Mouse (Mus musculus) urinary bladder, postnatal 36 days (tissue): ENCODE results near the gene Gata2.
A peak's percentile ranks its signal among the peaks of the same experiment; 100 is the strongest.

Experiments used
- DNase-seq, 2 experiments: peaks; one replicate each; pipeline ENCODE4 v3.0.0; 2022; ENCODE audit warnings: low spot score in 2 of 2, mixed read lengths in 1 of 2

The Gata2 gene

GRCm38 (mm10) chr6:88208321-88208720 is 14.6 kb downstream of the Gata2 start:
- no peak for DNase-seq

GRCm38 (mm10) chr6:88209453-88209852 is 15.8 kb downstream of the Gata2 start:
- DNase-seq: no peak

DNA sequence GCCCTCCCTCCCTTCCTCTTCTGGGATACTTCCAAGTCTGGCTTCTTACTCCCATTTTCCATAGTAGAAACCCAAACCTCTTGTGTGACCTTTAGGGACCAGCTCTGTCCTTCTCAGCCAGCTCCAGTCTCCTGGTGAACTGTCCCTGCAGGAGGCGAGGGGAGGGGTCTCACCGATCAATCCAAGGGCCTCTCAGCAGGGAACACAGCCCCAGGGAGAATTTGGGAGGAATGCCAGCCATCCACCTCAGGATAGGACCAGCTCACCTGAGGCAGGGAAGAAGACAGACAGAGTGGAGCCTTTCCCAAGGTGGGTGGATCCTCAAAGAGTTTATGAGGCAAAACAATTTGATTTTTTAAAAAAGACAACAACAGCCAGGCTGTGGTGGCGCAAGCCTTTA is 16.5 kb downstream of the Gata2 start:
- DNase-seq: no peak

GRCm38 (mm10) chr6:88215797-88216196 is 22.1 kb downstream of the Gata2 start:
- DNase-seq: no peak

DNA sequence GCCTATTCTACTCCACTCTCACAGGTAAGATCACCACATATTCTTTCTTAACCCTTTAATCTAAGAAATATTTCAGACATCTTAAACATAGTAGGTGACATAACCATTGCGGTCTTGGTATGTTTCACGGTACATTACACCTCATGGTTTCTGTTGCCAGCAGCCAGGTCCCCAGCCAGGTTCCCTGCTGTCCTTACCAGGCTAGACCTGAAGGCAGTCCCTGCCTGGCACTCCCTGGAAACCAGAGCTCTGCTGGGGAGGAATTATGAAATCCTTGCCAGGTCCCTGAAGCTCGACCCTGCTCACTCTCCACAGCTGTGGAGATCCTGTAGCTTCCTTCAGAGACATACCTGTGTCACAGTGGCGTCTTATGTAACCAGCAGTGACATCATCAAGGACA is 22.5 kb downstream of the Gata2 start:
- no peak for DNase-seq

DNA sequence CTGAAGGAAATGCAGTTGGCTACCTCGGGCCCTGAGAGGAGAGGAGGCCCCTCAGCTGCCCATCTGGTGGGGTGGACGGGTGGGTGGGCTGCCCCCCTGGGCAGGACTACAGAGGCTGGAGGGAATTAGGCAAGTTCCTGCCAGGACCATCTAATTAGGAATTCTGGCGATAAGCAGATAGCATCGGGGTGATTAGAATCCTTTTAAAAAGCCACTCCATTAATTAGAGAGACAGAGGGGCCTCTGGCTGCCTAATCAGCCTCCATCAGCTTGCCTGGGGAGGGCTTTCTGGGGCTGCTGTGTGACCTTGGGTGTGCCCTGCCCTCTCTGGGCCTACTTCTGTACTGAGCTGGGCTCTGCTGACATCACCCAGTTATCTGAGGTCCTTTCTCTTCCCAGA is 25.4 kb downstream of the Gata2 start:
- DNase-seq: no peak

DNA sequence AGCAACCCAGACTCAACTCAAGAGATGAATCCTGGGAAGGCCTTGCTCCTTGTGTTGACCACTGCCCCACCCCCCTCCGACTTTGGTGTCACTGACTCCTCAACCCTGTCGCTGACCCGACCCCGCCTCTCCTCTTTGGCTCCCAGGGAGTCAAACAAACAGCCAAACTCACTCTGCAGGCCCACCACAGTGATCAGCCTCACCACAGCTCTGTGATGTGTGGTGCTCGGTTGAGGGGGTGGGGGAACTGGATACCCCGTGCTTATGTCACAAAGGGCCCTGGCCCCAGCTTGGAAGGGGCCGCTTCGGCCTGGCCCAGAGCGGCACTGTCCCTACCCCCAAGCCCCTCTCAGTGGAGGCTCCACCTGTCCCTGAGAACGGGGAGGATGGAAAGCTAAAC is 28.3 kb downstream of the Gata2 start, which contains the start of gene Dnajb8:
TSS of gene Dnajb8 (plus strand) at position 301 of the 400 bp plus-strand sequence.
- DNase-seq: no peak

DNA sequence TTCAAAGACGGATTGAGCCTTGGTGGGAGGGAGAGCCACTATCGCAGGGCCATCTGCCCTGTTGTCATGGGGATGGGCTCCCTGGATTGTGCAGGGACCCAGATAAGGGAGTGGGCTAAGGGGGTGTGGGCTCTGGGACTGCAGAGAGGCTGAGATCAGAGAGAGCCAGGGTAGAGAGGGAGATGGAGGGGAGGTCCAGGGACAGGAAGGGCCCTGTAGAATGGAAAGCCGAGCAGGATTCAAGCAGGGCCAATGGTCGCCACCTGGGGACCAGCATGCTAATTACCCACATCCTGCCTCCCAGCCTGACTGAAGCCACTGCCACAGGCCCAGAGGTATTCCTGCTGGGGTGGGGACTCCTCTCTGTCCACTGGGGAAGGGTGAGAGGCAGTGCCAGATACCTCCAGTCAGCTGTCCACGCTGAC is 32.9 kb downstream of the Gata2 start:
- no peak for DNase-seq

- DNase-seq: no peak
Observed at GRCm38 (mm10) chr6:88227537-88227936, 33.8 kb downstream of the Gata2 start.

GRCm38 (mm10) chr6:88229221-88229620 is 35.5 kb downstream of the Gata2 start:
- no peak for DNase-seq

- DNase-seq: no peak
Observed at GRCm38 (mm10) chr6:88231821-88232220, 38.1 kb downstream of the Gata2 start.

GRCm38 (mm10) chr6:88232221-88232620 is 38.5 kb downstream of the Gata2 start:
- DNase-seq: no peak

DNA sequence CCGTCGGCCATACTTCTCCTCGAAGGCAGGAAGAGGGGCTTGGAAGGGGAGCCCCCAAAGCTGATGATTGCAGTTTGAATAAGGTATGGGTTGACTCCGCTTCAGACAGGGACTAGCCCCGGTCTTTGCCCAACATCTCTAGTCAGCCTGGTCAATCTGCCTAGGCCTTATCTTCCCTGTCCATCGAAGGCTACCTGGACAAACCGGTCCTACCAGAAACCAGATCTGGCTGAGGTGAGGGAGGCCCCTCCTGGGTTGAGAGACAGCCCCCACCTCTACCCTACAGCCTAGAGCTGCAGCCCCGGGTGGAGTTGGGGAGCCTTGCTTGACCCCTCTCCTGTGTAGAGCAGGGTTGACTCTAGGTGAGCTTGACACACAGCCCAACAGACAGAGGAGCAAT is 40.3 kb downstream of the Gata2 start:
- peak; percentile 85 for DNase-seq

DNA sequence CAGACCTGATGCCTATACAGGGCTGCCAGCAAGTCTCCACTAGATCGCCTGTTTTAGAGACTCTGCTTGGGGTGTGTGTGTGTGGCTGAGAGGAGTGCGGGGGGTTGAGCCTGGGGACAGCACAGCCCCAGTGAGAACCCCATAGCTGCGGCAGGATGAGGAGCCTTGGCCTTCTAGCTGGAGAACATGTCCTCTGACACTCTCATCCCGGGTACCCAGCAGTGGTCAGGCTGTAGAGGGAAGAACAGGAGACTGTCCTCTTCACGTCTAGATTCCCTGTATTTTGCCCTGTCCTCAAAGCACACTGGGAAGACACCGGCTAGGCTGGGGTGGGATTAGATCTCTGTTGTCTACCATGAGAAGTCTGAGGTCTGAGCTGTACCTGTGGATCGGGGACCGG is 41.8 kb downstream of the Gata2 start:
- DNase-seq: no peak

- no peak for DNase-seq
Observed at GRCm38 (mm10) chr6:88235983-88236382, 42.3 kb downstream of the Gata2 start.

GRCm38 (mm10) chr6:88236513-88236912 is 42.8 kb downstream of the Gata2 start:
- DNase-seq: no peak

GRCm38 (mm10) chr6:88242604-88243003 is 48.9 kb downstream of the Gata2 start:
- DNase-seq: peak; percentile 62 to 81

DNA sequence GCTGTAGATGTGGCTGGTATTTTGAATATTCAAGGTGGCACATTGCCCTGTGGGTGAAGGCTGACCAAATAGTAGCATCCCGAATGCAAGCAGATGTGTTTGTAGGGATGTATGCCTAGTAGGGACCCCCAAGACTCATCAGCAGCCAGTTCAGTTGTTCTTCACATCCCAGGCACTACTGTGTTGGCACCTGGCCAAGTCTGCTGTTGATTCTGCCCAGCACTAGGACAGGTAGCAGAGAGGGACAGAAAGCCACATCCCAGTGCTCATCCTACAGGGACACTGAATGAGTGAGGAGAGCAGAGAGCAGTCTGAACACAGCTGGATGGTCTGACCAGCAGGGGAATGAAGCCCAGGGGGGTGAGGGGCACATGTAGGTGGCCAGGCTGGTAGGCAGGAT is 55.5 kb downstream of the Gata2 start:
- no peak for DNase-seq

DNA sequence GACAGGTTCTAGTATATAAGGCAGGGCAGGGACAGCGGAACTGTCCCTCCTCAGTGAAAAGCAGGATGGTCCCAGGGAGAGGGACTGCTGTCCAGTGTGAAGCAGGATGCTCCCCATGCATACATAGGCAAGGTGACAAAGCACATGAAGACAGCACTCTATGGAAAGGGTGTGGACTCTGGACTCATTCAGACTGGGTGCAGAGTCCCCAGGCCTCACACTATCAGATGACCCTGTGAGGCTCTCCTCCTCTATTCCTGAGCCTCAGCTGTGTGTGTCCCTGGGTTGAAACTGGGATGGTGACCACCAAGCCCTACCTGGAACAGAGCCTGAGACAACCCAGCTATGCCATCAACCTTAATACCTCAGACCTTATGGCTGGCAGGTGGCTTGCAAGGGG is 57.7 kb downstream of the Gata2 start:
- DNase-seq: no peak

DNA sequence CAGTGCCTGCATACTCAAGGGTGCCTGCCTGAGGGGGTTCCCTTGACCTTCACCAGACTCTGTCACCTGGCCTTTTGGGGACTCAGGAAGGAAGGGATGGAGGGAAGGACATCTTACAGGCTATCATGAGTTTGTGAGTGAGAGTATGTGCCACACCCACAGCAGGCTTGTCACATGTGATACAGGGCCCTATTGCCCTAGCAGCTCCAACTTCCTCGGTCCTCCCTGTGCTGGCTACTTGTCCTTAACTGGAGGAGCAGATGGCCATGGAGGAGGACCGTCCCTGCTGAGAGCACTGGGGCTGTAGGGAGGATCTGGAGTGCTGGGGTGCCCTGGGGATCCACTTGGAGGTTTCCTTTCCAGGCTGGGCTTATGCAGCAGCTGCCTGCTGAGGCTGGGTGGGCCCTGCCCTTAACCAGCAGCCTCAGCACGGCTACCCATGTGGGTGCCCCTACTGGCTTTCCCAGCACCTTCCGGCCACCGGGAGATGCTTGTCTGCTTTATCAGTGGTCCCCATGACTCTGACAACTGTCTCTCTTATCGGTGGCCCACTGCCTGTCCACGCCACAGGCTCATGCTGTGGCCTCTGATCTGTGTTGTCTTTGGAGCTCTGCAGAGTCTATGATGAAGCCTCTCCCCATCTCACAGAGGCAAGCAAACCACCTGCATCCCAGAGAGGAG is 58.2 kb downstream of the Gata2 start:
- DNase-seq: no peak

DNA sequence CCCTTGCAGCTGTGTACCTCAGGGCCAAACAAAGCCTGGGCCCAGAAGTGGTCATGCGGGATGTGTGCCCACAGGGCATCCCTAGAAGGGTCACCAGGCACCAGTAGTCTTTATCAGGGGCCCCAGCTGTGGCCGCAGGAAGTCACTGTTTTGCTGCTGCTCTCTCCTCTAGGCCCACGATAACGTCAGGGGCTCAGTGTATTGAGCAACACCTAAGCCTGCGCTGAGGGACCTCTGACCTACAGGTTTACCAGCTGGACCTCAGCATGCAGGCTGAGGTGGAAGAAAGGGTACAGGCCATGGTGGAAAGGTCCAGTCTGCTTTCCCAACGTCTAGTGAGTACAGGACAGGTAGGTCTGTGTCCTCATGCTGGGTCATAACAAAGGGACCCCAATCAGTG is 60.4 kb downstream of the Gata2 start:
- no peak for DNase-seq

DNA sequence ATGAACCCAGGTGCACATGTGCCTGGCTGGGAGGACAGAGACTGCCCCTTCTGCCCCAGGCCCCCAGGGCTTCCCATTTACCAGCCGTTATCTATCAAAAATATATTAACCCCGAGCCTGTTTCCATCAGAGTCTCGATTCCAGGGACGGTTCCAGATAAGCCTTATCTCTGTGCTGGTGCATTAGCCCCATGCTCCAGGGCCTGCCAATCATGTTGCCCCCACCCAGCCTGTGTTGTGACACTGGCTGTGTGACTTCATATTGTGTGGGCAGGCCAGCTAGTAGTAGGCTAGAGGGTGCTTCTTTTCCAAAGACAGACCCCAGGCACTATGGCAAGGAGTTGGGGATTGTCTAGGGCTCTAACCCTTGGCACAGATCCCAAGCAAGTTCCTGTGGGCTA is 61.7 kb downstream of the Gata2 start:
- DNase-seq: no peak
